Mouse (Mus musculus): ENCODE measurements around the gene Tlx1. TPM values are rescaled to one million over a fixed set of nuclear protein-coding genes. Genes with fewer than 3 reads are reported as not detected.

Tlx1 gene
- polyA plus RNA-seq, 2 experiments = 0.01 TPM; not detected in 1

GRCm38 (mm10) chr19:45196967-45197366 lies 46.5 kb downstream of the Tlx1 start:
- H3K27me3 ChIP-seq (ENCODE audit: control insufficient read depth, insufficient read depth, low read length) = no peaks in the 10 kb centered on the region
- TF ChIP-seq EP300 (IDR thresholded peaks at IDR 0.05; ENCODE audit: low read depth) = no peak
- no peak for TF ChIP-seq CTCF (IDR thresholded peaks at IDR 0.05; ENCODE audit: low read depth)
- no peaks in the 10 kb centered on the region; the same call in 1 of the 2 replicates for H3K9me3 ChIP-seq (ENCODE audit: control insufficient read depth, low read length)
- no peaks in the 10 kb centered on the region for H3K4me1 ChIP-seq (replicated peaks; ENCODE audit: control insufficient read depth in 2 of 2, insufficient read depth in 2 of 2, low read length in 1 of 2)
- H3K9ac ChIP-seq (replicated peaks) = no peak overlapping the region
- H3K4me2 ChIP-seq (ENCODE audit: low read depth) = no peak overlapping the region
- 71% methylated on average over 8 of the region's 8 CpGs for WGBS (ENCODE audit: insufficient replicate concordance)
- no peaks in the 10 kb centered on the region for H3K36me3 ChIP-seq (replicated peaks; ENCODE audit: control insufficient read depth, insufficient read depth, low read depth)
- no peak for ATAC-seq (ENCODE audit: insufficient read depth)
- H3K4me3 ChIP-seq (ENCODE audit: insufficient read depth in 1 of 2, low read depth in 2 of 2, low read length in 2 of 2) = no peak overlapping the region
- no peak for DNase-seq (ENCODE audit: low read depth in 3 of 3, low spot score in 3 of 3)
- H3K27ac ChIP-seq = no peak overlapping the region

- Histone ChIP-seq H3K9me3 (ENCODE audit: control insufficient read depth, low read length) (no peaks in the 10 kb centered on the region), H3K36me3 (replicated peaks; ENCODE audit: control insufficient read depth, insufficient read depth, low read depth) (no peaks in the 10 kb centered on the region), H3K4me1 (replicated peaks; ENCODE audit: control insufficient read depth in 2 of 2, insufficient read depth in 2 of 2, low read length in 1 of 2) (no peaks in the 10 kb centered on the region), H3K27me3 (ENCODE audit: control insufficient read depth, insufficient read depth, low read length) (peaks cover 5% of the 10 kb centered on the region), H3K9ac (replicated peaks) (no peak overlapping the region), H3K27ac (no peak overlapping the region), H3K4me3 (ENCODE audit: insufficient read depth in 1 of 2, low read depth in 2 of 2, low read length in 2 of 2) (no peak overlapping the region), H3K4me2 (ENCODE audit: low read depth) (no peak overlapping the region)
- DNase-seq (ENCODE audit: low read depth in 3 of 3, low spot score in 3 of 3) (no peak), ATAC-seq (ENCODE audit: insufficient read depth) (no peak)
- TF ChIP-seq CTCF (IDR thresholded peaks at IDR 0.05; ENCODE audit: low read depth) (no peak), EP300 (IDR thresholded peaks at IDR 0.05; ENCODE audit: low read depth) (no peak)
- 53% methylated on average over 3 of the region's 3 CpGs for WGBS (ENCODE audit: insufficient replicate concordance)
These were observed 55.0 kb downstream of the Tlx1 start for GRCm38 (mm10) chr19:45205311-45206105.

Other genes with a start within 250 kb of the Tlx1 start
- 5.6 and 8.6 TPM in 2 replicates for gene Slf2, start 219.5 kb upstream of the Tlx1 start, polyA plus RNA-seq (2012; rRNA removed)
- 11.1 and 12.5 TPM in 2 replicates for gene Slf2, start 219.5 kb upstream of the Tlx1 start, polyA plus RNA-seq (2014; fragmentation: Nextera tagmentation; extraction: Ambion mirVana)
- gene Sema4g, start 161.6 kb upstream of the Tlx1 start, polyA plus RNA-seq (2012; rRNA removed) = 24.9 and 32.5 TPM in 2 replicates
- 2.6 and 3.3 TPM in 2 replicates for gene Sema4g, start 161.6 kb upstream of the Tlx1 start, polyA plus RNA-seq (2014; fragmentation: Nextera tagmentation; extraction: Ambion mirVana)
- gene Twnk, start 145.0 kb upstream of the Tlx1 start, polyA plus RNA-seq (2012; rRNA removed) = 6.0 and 8.0 TPM in 2 replicates
- gene Twnk, start 145.0 kb upstream of the Tlx1 start, polyA plus RNA-seq (2014; fragmentation: Nextera tagmentation; extraction: Ambion mirVana) = 4.3 TPM in 2 replicates
- 28.9 and 30.5 TPM in 2 replicates for gene Mrpl43, start 144.2 kb upstream of the Tlx1 start, polyA plus RNA-seq (2012; rRNA removed)
- 19.6 and 20.5 TPM in 2 replicates for gene Mrpl43, start 144.2 kb upstream of the Tlx1 start, polyA plus RNA-seq (2014; fragmentation: Nextera tagmentation; extraction: Ambion mirVana)
- gene Lzts2, start 136.3 kb upstream of the Tlx1 start, polyA plus RNA-seq (2012; rRNA removed) = 4.8 and 6.2 TPM in 2 replicates
- 3.7 and 6.0 TPM in 2 replicates for gene Lzts2, start 136.3 kb upstream of the Tlx1 start, polyA plus RNA-seq (2014; fragmentation: Nextera tagmentation; extraction: Ambion mirVana)
- 0.02 and 0.03 TPM in 2 replicates for gene Pdzd7, start 105.0 kb upstream of the Tlx1 start, polyA plus RNA-seq (2012; rRNA removed)
- not detected in 2 replicates for gene Pdzd7, start 105.0 kb upstream of the Tlx1 start, polyA plus RNA-seq (2014; fragmentation: Nextera tagmentation; extraction: Ambion mirVana)
- gene Sfxn3, start 103.2 kb upstream of the Tlx1 start, polyA plus RNA-seq (2012; rRNA removed) = 2.4 TPM in 2 replicates
- 1.8 and 2.5 TPM in 2 replicates for gene Sfxn3, start 103.2 kb upstream of the Tlx1 start, polyA plus RNA-seq (2014; fragmentation: Nextera tagmentation; extraction: Ambion mirVana)
- gene Kazald1, start 75.4 kb upstream of the Tlx1 start, polyA plus RNA-seq (2012; rRNA removed) = 0.15 and 0.22 TPM in 2 replicates
- gene Kazald1, start 75.4 kb upstream of the Tlx1 start, polyA plus RNA-seq (2014; fragmentation: Nextera tagmentation; extraction: Ambion mirVana) = 0.13 and 0.29 TPM in 2 replicates
- not detected in 2 replicates for gene Lbx1, start 85.1 kb downstream of the Tlx1 start, polyA plus RNA-seq (2012; rRNA removed)
- gene Lbx1, start 85.1 kb downstream of the Tlx1 start, polyA plus RNA-seq (2014; fragmentation: Nextera tagmentation; extraction: Ambion mirVana) = not detected in 2 replicates
- 21.0 and 27.6 TPM in 2 replicates for gene Btrc, start 213.1 kb downstream of the Tlx1 start, polyA plus RNA-seq (2012; rRNA removed)
- gene Btrc, start 213.1 kb downstream of the Tlx1 start, polyA plus RNA-seq (2014; fragmentation: Nextera tagmentation; extraction: Ambion mirVana) = 40.3 and 46.7 TPM in 2 replicates

All from liver, embryonic 14.5 days (tissue).